In genomic region chr17:17398664-17399063, GRCm38 (mm10) we compare ENCODE assay signal across 21 mouse cellular contexts. TPM values are rescaled to one million over a fixed set of nuclear protein-coding genes. Genes with fewer than 3 reads are reported as not detected.
DNase-seq lines count a peak whose midpoint lies in the region; ATAC-seq and TF ChIP-seq lines count a peak whose summit lies in the region.
"Had no signal": no experiment of that assay in that cellular context is flagged by ENCODE, and none has a peak within 500 bp of the region (broad histone marks: within the 10 kb centered on the region; RNA-seq: fewer than 3 reads in every experiment).

No protein-coding gene starts in this region.

- no peak for TF ChIP-seq POLR2A in bone marrow macrophage, adult 2 months (IDR thresholded peaks at IDR 0.05; ENCODE audit: borderline replicate concordance, low read depth, low read length)

- H3K9ac ChIP-seq in liver, postnatal 0 days (replicated peaks), result no peak overlapping the region
- no peak overlapping the region for H3K9ac ChIP-seq in liver, embryonic 11.5 days (ENCODE audit: low read depth, low read length)
- H3K9ac ChIP-seq in intestine, postnatal 0 days (ENCODE audit: low read depth, low read length), result no peak overlapping the region
- H3K9ac ChIP-seq: heart, embryonic 12.5 days; hindbrain, embryonic 15.5 days; intestine, embryonic 15.5 days had no signal

- H3K4me3 ChIP-seq in liver, postnatal 0 days (ENCODE audit: low read depth, low read length), result no peak overlapping the region
- H3K4me3 ChIP-seq in liver, embryonic 11.5 days (ENCODE audit: low read depth, low read length), result no peak overlapping the region
- no peak overlapping the region for H3K4me3 ChIP-seq in bone marrow macrophage, adult 2 months (ENCODE audit: insufficient read depth, low read length)
- H3K4me3 ChIP-seq in intestine, postnatal 0 days (ENCODE audit: low read depth, low read length), result no peak overlapping the region
- no peak overlapping the region for H3K4me3 ChIP-seq in limb, embryonic 10.5 days
- H3K4me3 ChIP-seq: heart, adult 2 months; heart, embryonic 12.5 days; hindbrain, embryonic 15.5 days; intestine, embryonic 15.5 days had no signal

- no peak overlapping the region for H3K4me2 ChIP-seq in liver, postnatal 0 days (ENCODE audit: low read depth, low read length)
- no peak overlapping the region for H3K4me2 ChIP-seq in liver, embryonic 11.5 days
- no peak overlapping the region for H3K4me2 ChIP-seq in intestine, postnatal 0 days (replicated peaks; ENCODE audit: low read depth)
- H3K4me2 ChIP-seq: heart, embryonic 12.5 days; hindbrain, embryonic 15.5 days; intestine, embryonic 15.5 days had no signal

- peak; percentile 27; the same call in 1 of the 2 replicates for ATAC-seq in liver, postnatal 0 days
- no peak for ATAC-seq in liver, embryonic 11.5 days (replicated peaks; ENCODE audit: low FRiP score)
- peak; percentile 31 for ATAC-seq in inflammation-experienced regulatory T-cells, adult 6 months
- 0 out of 2 replicates have a peak, but pooled peaks have one; percentile 23 for ATAC-seq in monocyte, adult 5-6 weeks (replicated peaks; ENCODE audit: insufficient number of reproducible peaks, low FRiP score, low TSS enrichment, poor library complexity, severe bottlenecking)
- ATAC-seq in intestine, postnatal 0 days, result no peak
- ATAC-seq: forebrain, embryonic 14.5 days; intestine, embryonic 15.5 days; Patski had no signal

- DNase-seq in liver, postnatal 0 days, result no peak
- no peak for DNase-seq in liver, embryonic 11.5 days (ENCODE audit: low spot score)
- no peak for DNase-seq in T-cell, adult 2 months (ENCODE audit: low spot score)
- DNase-seq in limb, embryonic 10.5 days (ENCODE audit: low spot score), result no peak
- DNase-seq: adrenal gland, adult 8-10 months; adrenal gland, postnatal 36 days; cerebellum, adult 11 months; cerebellum, adult 8-10 months; cerebellum, postnatal 14 days; gastrocnemius, postnatal 10 days; heart, adult 2 months; kidney, adult 2 months had no signal

- no peak overlapping the region for H3K27ac ChIP-seq in liver, postnatal 0 days (ENCODE audit: low read depth)
- H3K27ac ChIP-seq in liver, embryonic 11.5 days (ENCODE audit: low read depth, low read length), result no peak overlapping the region
- H3K27ac ChIP-seq in bone marrow macrophage, adult 2 months (ENCODE audit: insufficient read depth, low read depth, low read length), result peak overlapping the region; percentile 54
- no peak overlapping the region for H3K27ac ChIP-seq in intestine, postnatal 0 days (ENCODE audit: low read depth, low read length)
- no peak overlapping the region for H3K27ac ChIP-seq in limb, embryonic 10.5 days
- H3K27ac ChIP-seq: heart, adult 2 months; hindbrain, embryonic 15.5 days; intestine, embryonic 15.5 days had no signal

- H3K27me3 ChIP-seq in liver, postnatal 0 days (ENCODE audit: insufficient read depth, low read length), result no peaks in the 10 kb centered on the region
- no peaks in the 10 kb centered on the region for H3K27me3 ChIP-seq in liver, embryonic 11.5 days (replicated peaks; ENCODE audit: control insufficient read depth, insufficient read depth, low read length)
- no peaks in the 10 kb centered on the region for H3K27me3 ChIP-seq in intestine, postnatal 0 days (replicated peaks; ENCODE audit: control insufficient read depth, insufficient read depth, low read length)
- H3K27me3 ChIP-seq in limb, embryonic 10.5 days (ENCODE audit: low read depth, poor library complexity, severe bottlenecking), result no peaks in the 10 kb centered on the region
- H3K27me3 ChIP-seq: heart, embryonic 12.5 days; hindbrain, embryonic 15.5 days; intestine, embryonic 15.5 days; Patski had no signal

- 30% methylated on average over 2 of the region's 2 CpGs for WGBS in liver, postnatal 0 days (ENCODE audit: insufficient replicate concordance)
- 42% methylated on average over 2 of the region's 2 CpGs for WGBS in liver, embryonic 11.5 days
- WGBS in intestine, postnatal 0 days, result 66% methylated on average over 2 of the region's 2 CpGs
- WGBS in limb, embryonic 10.5 days, result 84% methylated on average over 2 of the region's 2 CpGs

- H3K36me3 ChIP-seq in liver, postnatal 0 days (replicated peaks; ENCODE audit: insufficient read depth, low read length), result no peaks in the 10 kb centered on the region; the same call in 1 of the 2 replicates
- H3K36me3 ChIP-seq in liver, embryonic 11.5 days (ENCODE audit: control insufficient read depth, insufficient read depth, low read length), result 0 out of 2 replicates have a peak, but pooled peaks cover 2% of the 10 kb centered on the region
- H3K36me3 ChIP-seq in intestine, postnatal 0 days (ENCODE audit: control insufficient read depth, insufficient read depth), result no peaks in the 10 kb centered on the region
- peaks cover 24% of the 10 kb centered on the region for H3K36me3 ChIP-seq in limb, embryonic 10.5 days
- H3K36me3 ChIP-seq: intestine, embryonic 15.5 days had no signal

- TF ChIP-seq EP300 in liver, postnatal 0 days (IDR thresholded peaks at IDR 0.05; ENCODE audit: low read depth), result no peak

- TF ChIP-seq CTCF in liver, postnatal 0 days (IDR thresholded peaks at IDR 0.05; ENCODE audit: low read depth), result no peak
- no peak for TF ChIP-seq CTCF in bone marrow macrophage, adult 2 months (IDR thresholded peaks at IDR 0.05; ENCODE audit: low read depth, low read length)
- TF ChIP-seq CTCF in intestine, postnatal 0 days (IDR thresholded peaks at IDR 0.05; ENCODE audit: low read depth), result no peak

- no peaks in the 10 kb centered on the region for H3K4me1 ChIP-seq in liver, postnatal 0 days (ENCODE audit: insufficient read depth)
- no peaks in the 10 kb centered on the region for H3K4me1 ChIP-seq in liver, embryonic 11.5 days (replicated peaks; ENCODE audit: control insufficient read depth, insufficient read depth, low read length)
- H3K4me1 ChIP-seq in bone marrow macrophage, adult 2 months (ENCODE audit: control insufficient read depth, insufficient read depth, low read length), result peaks cover 40% of the 10 kb centered on the region
- H3K4me1 ChIP-seq in intestine, postnatal 0 days (replicated peaks; ENCODE audit: control insufficient read depth, insufficient read depth, low read length), result no peaks in the 10 kb centered on the region
- H3K4me1 ChIP-seq in limb, embryonic 10.5 days, result peaks cover 8% of the 10 kb centered on the region
- H3K4me1 ChIP-seq: heart, embryonic 12.5 days; intestine, embryonic 15.5 days had no signal

- H3K9me3 ChIP-seq in liver, postnatal 0 days (ENCODE audit: low read length), result no peaks in the 10 kb centered on the region
- no peaks in the 10 kb centered on the region for H3K9me3 ChIP-seq in liver, embryonic 11.5 days (ENCODE audit: control insufficient read depth, low read length)
- H3K9me3 ChIP-seq in intestine, postnatal 0 days (ENCODE audit: control insufficient read depth), result no peaks in the 10 kb centered on the region
- H3K9me3 ChIP-seq in limb, embryonic 10.5 days (replicated peaks), result no peaks in the 10 kb centered on the region
- H3K9me3 ChIP-seq: heart, embryonic 12.5 days; hindbrain, embryonic 15.5 days; intestine, embryonic 15.5 days had no signal

RNA-seq across cellular contexts. Expression of gene Lix1, which starts 3.8 kb away (rescaled TPM):
- 0.14 and 0.25 TPM in 2 replicates for polyA plus RNA-seq in liver, postnatal 0 days (2015; fragmentation: Nextera tagmentation; extraction: Ambion mirVana)
- 2.8 and 3.9 TPM in 2 replicates for polyA plus RNA-seq in liver, embryonic 11.5 days (2014; fragmentation: Nextera tagmentation; extraction: Ambion mirVana)
- not detected in 2 replicates for polyA plus RNA-seq in bone marrow macrophage, adult 2 months (2012; ENCODE audit: insufficient read depth, insufficient read length, missing spikeins)
- under 1 TPM in 1 of 3 experiments, not detected in 2; 0.39 TPM for polyA plus RNA-seq in inflammation-experienced regulatory T-cells, adult 6 months (2017; shearing (Covaris generic))
- not detected in 3 replicates for total RNA-seq in monocyte, adult 5-6 weeks (2017)
- 3.7 and 4.4 TPM in 2 replicates for polyA plus RNA-seq in intestine, postnatal 0 days (2015; fragmentation: Nextera tagmentation; extraction: Ambion mirVana)
- 216 and 262 TPM in 2 replicates for polyA plus RNA-seq in limb, embryonic 10.5 days (2016; fragmentation: Nextera tagmentation; extraction: Ambion mirVana)
- polyA plus RNA-seq: Patski had no signal

RNA-seq across cellular contexts. Expression of gene Riok2, which starts 24.6 kb away (rescaled TPM):
- polyA plus RNA-seq in liver, postnatal 0 days (2015; fragmentation: Nextera tagmentation; extraction: Ambion mirVana), result 10.5 and 10.8 TPM in 2 replicates
- 29.6 and 31.6 TPM in 2 replicates for polyA plus RNA-seq in liver, embryonic 11.5 days (2014; fragmentation: Nextera tagmentation; extraction: Ambion mirVana)
- polyA plus RNA-seq in bone marrow macrophage, adult 2 months (2012; ENCODE audit: insufficient read depth, insufficient read length, missing spikeins), result 15.6 and 17.7 TPM in 2 replicates
- polyA plus RNA-seq in inflammation-experienced regulatory T-cells, adult 6 months (2017; shearing (Covaris generic)), result 10 to 100 TPM; 29.9 to 34.5 (median 31.8) TPM
- 18.5 to 39.8 TPM (median 21.4 TPM) in 3 replicates for total RNA-seq in monocyte, adult 5-6 weeks (2017)
- 13.6 and 14.5 TPM in 2 replicates for polyA plus RNA-seq in intestine, postnatal 0 days (2015; fragmentation: Nextera tagmentation; extraction: Ambion mirVana)
- 36.6 and 38.8 TPM in 2 replicates for polyA plus RNA-seq in limb, embryonic 10.5 days (2016; fragmentation: Nextera tagmentation; extraction: Ambion mirVana)

Comparison
In these comparisons a context has a peak if more than half of its experiments do, and no peak if none do; other contexts are left out.
1. ATAC-seq: peak in liver, postnatal 0 days (single experiment), inflammation-experienced regulatory T-cells, adult 6 months (single experiment) and monocyte, adult 5-6 weeks (single experiment); none in liver, embryonic 11.5 days (single experiment) and intestine, postnatal 0 days (single experiment).
2. RNA of gene Lix1, which starts 3.8 kb away (polyA plus RNA-seq): 216 to 262 TPM in limb, embryonic 10.5 days; 3.7 to 4.4 TPM in intestine, postnatal 0 days, 2.8 to 3.9 TPM in liver, embryonic 11.5 days, 0.14 to 0.25 TPM in liver, postnatal 0 days, not detected in bone marrow macrophage, adult 2 months and 0.39 TPM in inflammation-experienced regulatory T-cells, adult 6 months; every median in the first group is over 10 times any median in the second.